Mouse (Mus musculus): Measurements from ENCODE around the gene 4933414I15Rik. TPM values are rescaled to one million over a fixed set of nuclear protein-coding genes. Genes with fewer than 3 reads are reported as not detected.

The 4933414I15Rik gene
- polyA plus RNA-seq, 1 experiment, result not detected

GRCm38 (mm10) chr11:50914461-50914860, 29.1 kb downstream of the 4933414I15Rik start:
- TF ChIP-seq POLR2A (IDR thresholded peaks at IDR 0.05; ENCODE audit: insufficient read length, low read depth) (no peak), TCF3 (IDR thresholded peaks at IDR 0.05; ENCODE audit: insufficient read length, low read depth) (no peak), SRF (IDR thresholded peaks at IDR 0.05; ENCODE audit: control insufficient read depth, insufficient read length, low read depth) (no peak), E2F4 (IDR thresholded peaks at IDR 0.05; ENCODE audit: insufficient read depth) (no peak), REST (IDR thresholded peaks at IDR 0.05; ENCODE audit: insufficient read depth, insufficient read length) (no peak), USF1 (IDR thresholded peaks at IDR 0.05; ENCODE audit: low read depth) (no peak), POLR2AphosphoS2 (IDR thresholded peaks at IDR 0.05; ENCODE audit: insufficient read length, low read depth) (no peak), CEBPB (IDR thresholded peaks at IDR 0.05; ENCODE audit: insufficient read depth, poor library complexity, severe bottlenecking) (no peak), TCF12 (IDR thresholded peaks at IDR 0.05; ENCODE audit: insufficient read depth, poor library complexity, severe bottlenecking) (no peak)
- Histone ChIP-seq H3K4me2 (ENCODE audit: low read depth) (no peak overlapping the region), H3K27me3 (ENCODE audit: control insufficient read depth, insufficient read depth, insufficient read length) (no peaks in the 10 kb centered on the region), H3K36me3 (ENCODE audit: control insufficient read depth, insufficient read depth) (no peaks in the 10 kb centered on the region), H3K79me2 (ENCODE audit: control insufficient read depth, insufficient read depth) (no peaks in the 10 kb centered on the region), H3ac (ENCODE audit: control insufficient read depth, insufficient read length) (no peak overlapping the region), H3K4me3 (no peak overlapping the region)

- Histone ChIP-seq H3ac (ENCODE audit: control insufficient read depth, insufficient read length) (no peak overlapping the region), H3K36me3 (ENCODE audit: control insufficient read depth, insufficient read depth) (no peaks in the 10 kb centered on the region), H3K79me2 (ENCODE audit: control insufficient read depth, insufficient read depth) (no peaks in the 10 kb centered on the region), H3K4me3 (no peak overlapping the region), H3K27me3 (ENCODE audit: control insufficient read depth, insufficient read depth, insufficient read length) (no peaks in the 10 kb centered on the region), H3K4me2 (ENCODE audit: low read depth) (no peak overlapping the region)
- TF ChIP-seq SRF (IDR thresholded peaks at IDR 0.05; ENCODE audit: control insufficient read depth, insufficient read length, low read depth), result no peak
- TF ChIP-seq TCF3 (IDR thresholded peaks at IDR 0.05; ENCODE audit: insufficient read length, low read depth), result no peak
- TF ChIP-seq MYOD1 (IDR thresholded peaks at IDR 0.05; ENCODE audit: control insufficient read depth in 1 of 3, insufficient read length in 2 of 3, low read depth in 2 of 3), result no peak
- no peak for TF ChIP-seq E2F4 (IDR thresholded peaks at IDR 0.05; ENCODE audit: insufficient read depth)
- no peak for TF ChIP-seq MYOG (IDR thresholded peaks at IDR 0.05; ENCODE audit: control insufficient read depth in 1 of 3, insufficient read depth in 1 of 3, insufficient read length in 2 of 3, low read depth in 2 of 3)
- TF ChIP-seq POLR2AphosphoS2 (IDR thresholded peaks at IDR 0.05; ENCODE audit: insufficient read length, low read depth), result no peak
- no peak for TF ChIP-seq MAX (IDR thresholded peaks at IDR 0.05; ENCODE audit: low read depth)
- TF ChIP-seq POLR2A (IDR thresholded peaks at IDR 0.05; ENCODE audit: insufficient read length, low read depth), result no peak
- no peak for TF ChIP-seq TCF12 (IDR thresholded peaks at IDR 0.05; ENCODE audit: insufficient read depth, poor library complexity, severe bottlenecking)
- no peak for TF ChIP-seq USF1 (IDR thresholded peaks at IDR 0.05; ENCODE audit: low read depth)
- TF ChIP-seq REST (IDR thresholded peaks at IDR 0.05; ENCODE audit: insufficient read depth, insufficient read length), result no peak
- TF ChIP-seq CEBPB (IDR thresholded peaks at IDR 0.05; ENCODE audit: insufficient read depth, poor library complexity, severe bottlenecking), result no peak
Observed at GRCm38 (mm10) chr11:50913301-50913700, 30.3 kb downstream of the 4933414I15Rik start.

GRCm38 (mm10) chr11:50908136-50908535, 35.4 kb downstream of the 4933414I15Rik start:
- no peak for TF ChIP-seq POLR2AphosphoS2 (IDR thresholded peaks at IDR 0.05; ENCODE audit: insufficient read length, low read depth)
- no peak for TF ChIP-seq USF1 (IDR thresholded peaks at IDR 0.05; ENCODE audit: low read depth)
- TF ChIP-seq POLR2A (IDR thresholded peaks at IDR 0.05; ENCODE audit: insufficient read length, low read depth), result no peak
- no peak for TF ChIP-seq TCF3 (IDR thresholded peaks at IDR 0.05; ENCODE audit: insufficient read length, low read depth)
- no peak for TF ChIP-seq REST (IDR thresholded peaks at IDR 0.05; ENCODE audit: insufficient read depth, insufficient read length)
- no peak for TF ChIP-seq TCF12 (IDR thresholded peaks at IDR 0.05; ENCODE audit: insufficient read depth, poor library complexity, severe bottlenecking)
- TF ChIP-seq MAX (IDR thresholded peaks at IDR 0.05; ENCODE audit: low read depth), result no peak
- no peak for TF ChIP-seq E2F4 (IDR thresholded peaks at IDR 0.05; ENCODE audit: insufficient read depth)
- no peak for TF ChIP-seq SRF (IDR thresholded peaks at IDR 0.05; ENCODE audit: control insufficient read depth, insufficient read length, low read depth)
- TF ChIP-seq MYOG (IDR thresholded peaks at IDR 0.05; ENCODE audit: control insufficient read depth in 1 of 3, insufficient read depth in 1 of 3, insufficient read length in 2 of 3, low read depth in 2 of 3), result no peak
- no peak for TF ChIP-seq MYOD1 (IDR thresholded peaks at IDR 0.05; ENCODE audit: control insufficient read depth in 1 of 3, insufficient read length in 2 of 3, low read depth in 2 of 3)
- TF ChIP-seq CEBPB (IDR thresholded peaks at IDR 0.05; ENCODE audit: insufficient read depth, poor library complexity, severe bottlenecking), result no peak
- H3K36me3 ChIP-seq (ENCODE audit: control insufficient read depth, insufficient read depth), result no peaks in the 10 kb centered on the region
- no peak overlapping the region for H3K4me2 ChIP-seq (ENCODE audit: low read depth)
- H3K4me3 ChIP-seq, result no peak overlapping the region
- H3K79me2 ChIP-seq (ENCODE audit: control insufficient read depth, insufficient read depth), result no peaks in the 10 kb centered on the region
- H3K27me3 ChIP-seq (ENCODE audit: control insufficient read depth, insufficient read depth, insufficient read length), result no peaks in the 10 kb centered on the region
- no peak overlapping the region for H3ac ChIP-seq (ENCODE audit: control insufficient read depth, insufficient read length)

GRCm38 (mm10) chr11:50897359-50897758, 46.2 kb downstream of the 4933414I15Rik start:
- no peak overlapping the region for H3ac ChIP-seq (ENCODE audit: control insufficient read depth, insufficient read length)
- TF ChIP-seq SRF (IDR thresholded peaks at IDR 0.05; ENCODE audit: control insufficient read depth, insufficient read length, low read depth) (no peak), MYOD1 (IDR thresholded peaks at IDR 0.05; ENCODE audit: control insufficient read depth in 1 of 3, insufficient read length in 2 of 3, low read depth in 2 of 3) (no peak), TCF12 (IDR thresholded peaks at IDR 0.05; ENCODE audit: insufficient read depth, poor library complexity, severe bottlenecking) (no peak), E2F4 (IDR thresholded peaks at IDR 0.05; ENCODE audit: insufficient read depth) (no peak), CEBPB (IDR thresholded peaks at IDR 0.05; ENCODE audit: insufficient read depth, poor library complexity, severe bottlenecking) (no peak), TCF3 (IDR thresholded peaks at IDR 0.05; ENCODE audit: insufficient read length, low read depth) (no peak), MYOG (IDR thresholded peaks at IDR 0.05; ENCODE audit: control insufficient read depth in 1 of 3, insufficient read depth in 1 of 3, insufficient read length in 2 of 3, low read depth in 2 of 3) (no peak), REST (IDR thresholded peaks at IDR 0.05; ENCODE audit: insufficient read depth, insufficient read length) (no peak), USF1 (IDR thresholded peaks at IDR 0.05; ENCODE audit: low read depth) (no peak), POLR2A (IDR thresholded peaks at IDR 0.05; ENCODE audit: insufficient read length, low read depth) (no peak), MAX (IDR thresholded peaks at IDR 0.05; ENCODE audit: low read depth) (no peak), POLR2AphosphoS2 (IDR thresholded peaks at IDR 0.05; ENCODE audit: insufficient read length, low read depth) (no peak)
- H3K4me3 ChIP-seq, result no peak overlapping the region
- no peaks in the 10 kb centered on the region for H3K27me3 ChIP-seq (ENCODE audit: control insufficient read depth, insufficient read depth, insufficient read length)
- H3K36me3 ChIP-seq (ENCODE audit: control insufficient read depth, insufficient read depth), result no peaks in the 10 kb centered on the region
- H3K4me2 ChIP-seq (ENCODE audit: low read depth), result no peak overlapping the region
- H3K79me2 ChIP-seq (ENCODE audit: control insufficient read depth, insufficient read depth), result no peaks in the 10 kb centered on the region

Measured in myocyte (in vitro differentiated cells).